Mouse (Mus musculus): ENCODE measurements at regions not wholly inside any gene's neighbourhood (a gene's known extent, or its start where the extent isn't known, plus 50 kb on each side); places are given as distances from the start of the nearest gene placed in this dataset.
A peak's percentile ranks its signal among the peaks of the same experiment; 100 is the strongest.

DNA sequence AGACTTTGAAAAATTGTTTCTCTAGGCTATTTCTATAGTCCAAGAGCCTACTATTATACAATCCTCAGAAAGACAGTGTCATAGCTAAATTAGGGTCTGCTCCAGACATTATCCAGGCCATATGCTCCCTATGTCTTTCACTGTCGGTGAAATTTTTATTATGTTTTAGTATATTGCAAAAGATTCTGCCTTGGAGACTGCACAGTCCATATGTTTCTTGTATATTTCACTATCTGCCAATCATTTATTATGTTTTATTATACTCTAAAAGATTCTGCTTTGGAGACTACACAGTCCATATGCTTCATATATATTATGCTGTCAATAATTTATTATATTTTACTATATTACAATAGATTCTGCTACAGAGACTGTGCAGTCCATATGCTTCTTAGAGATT lies 564.3 kb upstream of the 4931417E11Rik start:
- ATAC-seq, result no peak
- no peak for TF ChIP-seq CTCF (IDR thresholded peaks at IDR 0.05; ENCODE audit: low read depth)

DNA sequence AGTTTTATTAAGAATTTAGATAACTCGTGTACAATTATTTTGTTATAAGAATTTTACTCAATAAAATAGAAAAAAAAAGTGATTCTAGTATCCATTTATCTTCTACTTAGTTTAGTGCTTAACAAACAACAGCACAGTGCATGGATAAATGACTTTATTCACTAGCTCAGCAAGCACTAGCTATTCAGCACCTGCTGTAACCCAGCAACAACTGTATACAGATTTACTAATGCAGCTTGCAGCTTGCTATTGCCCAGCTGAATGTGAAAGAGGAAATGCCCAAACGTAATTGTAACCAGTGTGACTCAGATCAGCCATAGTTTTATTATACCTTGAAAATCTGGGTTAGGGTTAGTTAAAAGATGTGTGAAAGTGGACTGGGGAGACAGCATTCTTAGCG lies 547.6 kb upstream of the 4931417E11Rik start:
- Histone ChIP-seq H3K4me2 (ENCODE audit: low read depth, low read length) (no peak overlapping the region), H3K9ac (replicated peaks; ENCODE audit: low read length) (no peak overlapping the region), H3K4me3 (ENCODE audit: low read length) (no peak overlapping the region), H3K27me3 (ENCODE audit: insufficient read depth, low read length) (no peaks in the 10 kb centered on the region), H3K27ac (no peak overlapping the region), H3K36me3 (ENCODE audit: insufficient read depth, low read length) (no peaks in the 10 kb centered on the region), H3K4me1 (ENCODE audit: insufficient read depth, low read length) (no peaks in the 10 kb centered on the region), H3K9me3 (ENCODE audit: low read length) (no peaks in the 10 kb centered on the region)
- TF ChIP-seq CTCF (IDR thresholded peaks at IDR 0.05; ENCODE audit: low read depth), result no peak
- no peak for ATAC-seq
- WGBS, result 46% methylated on average over 3 of the region's 3 CpGs
- DNase-seq (ENCODE audit: low spot score), result peak; percentile 8

More for the DNA sequence above, 564.3 kb upstream of the 4931417E11Rik start:
- no peak overlapping the region for H3K4me2 ChIP-seq (ENCODE audit: low read depth, low read length)
- no peak for DNase-seq (ENCODE audit: low spot score)
- WGBS, result 77% methylated on average over 1 of the region's 1 CpGs
- no peak overlapping the region for H3K9ac ChIP-seq (replicated peaks; ENCODE audit: low read length)
- H3K27ac ChIP-seq, result no peak overlapping the region
- H3K27me3 ChIP-seq (ENCODE audit: insufficient read depth, low read length), result no peaks in the 10 kb centered on the region
- H3K36me3 ChIP-seq (ENCODE audit: insufficient read depth, low read length), result no peaks in the 10 kb centered on the region
- H3K4me1 ChIP-seq (ENCODE audit: insufficient read depth, low read length), result no peaks in the 10 kb centered on the region
- H3K9me3 ChIP-seq (ENCODE audit: low read length), result no peaks in the 10 kb centered on the region
- H3K4me3 ChIP-seq (ENCODE audit: low read length), result no peak overlapping the region

DNA sequence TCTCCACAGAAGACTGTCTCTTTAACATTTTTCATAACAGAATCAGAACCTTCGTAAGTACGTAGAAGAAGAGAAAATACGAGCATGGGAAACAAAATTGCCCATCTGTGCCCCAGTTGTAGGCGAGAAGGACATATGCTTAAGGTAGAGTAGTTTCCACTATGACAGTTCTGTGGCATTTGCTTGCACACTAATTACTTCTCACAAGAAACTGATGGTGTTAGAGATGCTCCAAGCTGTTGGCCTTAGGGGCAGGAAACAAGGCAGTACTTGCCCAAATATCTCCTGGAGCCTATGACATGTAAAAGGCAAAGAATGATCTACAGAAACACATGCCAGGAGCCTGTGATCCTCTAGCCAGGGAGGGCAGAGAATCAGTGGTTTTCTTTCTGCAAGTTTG lies 512.3 kb upstream of the 4931417E11Rik start:
- DNase-seq (ENCODE audit: low spot score) (no peak), ATAC-seq (no peak)

DNA sequence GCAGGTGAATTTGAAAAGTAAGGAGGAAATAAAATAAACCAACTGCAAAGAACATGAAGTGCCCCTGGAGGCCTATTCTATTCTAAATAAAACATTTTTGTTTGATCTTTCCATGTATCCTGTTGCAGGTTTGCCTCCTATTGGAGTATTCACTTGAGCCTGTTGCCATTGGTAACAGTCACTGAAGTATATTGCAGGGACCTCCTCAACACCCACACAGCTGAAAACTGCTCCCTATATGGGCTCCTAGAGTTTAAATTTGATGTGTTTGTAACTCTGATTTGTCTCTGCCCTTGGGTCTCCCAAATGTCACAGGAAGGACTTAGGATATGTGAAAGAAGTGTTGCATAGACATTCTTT lies 480.4 kb upstream of the 4931417E11Rik start:
- Histone ChIP-seq H3K9ac (replicated peaks; ENCODE audit: low read length) (no peak overlapping the region), H3K9me3 (ENCODE audit: low read length) (no peaks in the 10 kb centered on the region), H3K4me2 (ENCODE audit: low read depth, low read length) (no peak overlapping the region), H3K36me3 (ENCODE audit: insufficient read depth, low read length) (no peaks in the 10 kb centered on the region), H3K27me3 (ENCODE audit: insufficient read depth, low read length) (no peaks in the 10 kb centered on the region), H3K4me3 (ENCODE audit: low read length) (no peak overlapping the region), H3K27ac (no peak overlapping the region), H3K4me1 (ENCODE audit: insufficient read depth, low read length) (no peaks in the 10 kb centered on the region)
- ATAC-seq (no peak), DNase-seq (ENCODE audit: low spot score) (peak; percentile 7)
- no peak for TF ChIP-seq CTCF (IDR thresholded peaks at IDR 0.05; ENCODE audit: low read depth)

More for the DNA sequence above, 512.3 kb upstream of the 4931417E11Rik start:
- Histone ChIP-seq H3K27ac (no peak overlapping the region), H3K4me3 (ENCODE audit: low read length) (no peak overlapping the region), H3K36me3 (ENCODE audit: insufficient read depth, low read length) (no peaks in the 10 kb centered on the region), H3K4me2 (ENCODE audit: low read depth, low read length) (no peak overlapping the region), H3K27me3 (ENCODE audit: insufficient read depth, low read length) (no peaks in the 10 kb centered on the region), H3K4me1 (ENCODE audit: insufficient read depth, low read length) (no peaks in the 10 kb centered on the region), H3K9ac (replicated peaks; ENCODE audit: low read length) (no peak overlapping the region), H3K9me3 (ENCODE audit: low read length) (no peaks in the 10 kb centered on the region)
- no peak for TF ChIP-seq CTCF (IDR thresholded peaks at IDR 0.05; ENCODE audit: low read depth)
- WGBS, result 79% methylated on average over 4 of the region's 4 CpGs

DNA sequence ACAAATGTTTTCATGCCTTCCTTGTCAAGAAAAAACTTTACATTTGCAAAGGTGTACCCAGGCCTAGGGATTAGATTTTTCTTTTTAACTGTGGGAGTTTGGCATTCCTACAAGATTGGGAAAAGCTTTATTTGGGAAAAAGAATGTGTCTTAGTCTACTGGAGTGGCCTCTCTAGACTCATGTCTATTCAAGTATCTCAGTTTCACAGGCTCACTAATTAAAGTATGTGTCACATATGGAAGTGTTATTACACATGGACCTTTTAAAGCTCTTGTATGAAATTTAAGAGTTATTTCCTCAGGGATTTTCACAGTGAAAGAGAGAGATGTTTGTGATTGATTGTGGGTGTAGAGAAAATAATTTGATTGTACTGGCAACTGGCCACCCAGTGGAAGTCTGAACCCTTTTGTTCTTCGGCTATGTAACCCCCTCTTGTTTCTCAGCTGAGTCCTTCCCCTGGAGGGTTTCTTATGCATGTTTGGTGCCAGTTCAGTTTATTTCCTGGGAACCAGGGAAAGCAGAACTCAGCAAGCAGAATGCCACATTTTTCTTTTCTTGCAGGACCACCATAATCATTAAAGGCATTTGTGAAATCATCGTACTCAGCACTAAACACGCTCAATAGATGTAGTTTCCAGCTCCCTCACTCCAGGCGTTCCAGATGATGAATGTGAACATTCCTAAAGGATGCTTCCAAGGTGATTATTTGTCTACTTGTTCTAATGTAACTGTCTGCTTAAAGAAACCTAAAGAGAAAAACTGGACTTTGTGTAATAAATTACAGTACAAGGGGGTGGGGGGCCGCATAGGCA lies 479.9 kb upstream of the 4931417E11Rik start:
- no peak for ATAC-seq
- no peak for TF ChIP-seq CTCF (IDR thresholded peaks at IDR 0.05; ENCODE audit: low read depth)
- DNase-seq (ENCODE audit: low spot score), result peak; percentile 19

DNA sequence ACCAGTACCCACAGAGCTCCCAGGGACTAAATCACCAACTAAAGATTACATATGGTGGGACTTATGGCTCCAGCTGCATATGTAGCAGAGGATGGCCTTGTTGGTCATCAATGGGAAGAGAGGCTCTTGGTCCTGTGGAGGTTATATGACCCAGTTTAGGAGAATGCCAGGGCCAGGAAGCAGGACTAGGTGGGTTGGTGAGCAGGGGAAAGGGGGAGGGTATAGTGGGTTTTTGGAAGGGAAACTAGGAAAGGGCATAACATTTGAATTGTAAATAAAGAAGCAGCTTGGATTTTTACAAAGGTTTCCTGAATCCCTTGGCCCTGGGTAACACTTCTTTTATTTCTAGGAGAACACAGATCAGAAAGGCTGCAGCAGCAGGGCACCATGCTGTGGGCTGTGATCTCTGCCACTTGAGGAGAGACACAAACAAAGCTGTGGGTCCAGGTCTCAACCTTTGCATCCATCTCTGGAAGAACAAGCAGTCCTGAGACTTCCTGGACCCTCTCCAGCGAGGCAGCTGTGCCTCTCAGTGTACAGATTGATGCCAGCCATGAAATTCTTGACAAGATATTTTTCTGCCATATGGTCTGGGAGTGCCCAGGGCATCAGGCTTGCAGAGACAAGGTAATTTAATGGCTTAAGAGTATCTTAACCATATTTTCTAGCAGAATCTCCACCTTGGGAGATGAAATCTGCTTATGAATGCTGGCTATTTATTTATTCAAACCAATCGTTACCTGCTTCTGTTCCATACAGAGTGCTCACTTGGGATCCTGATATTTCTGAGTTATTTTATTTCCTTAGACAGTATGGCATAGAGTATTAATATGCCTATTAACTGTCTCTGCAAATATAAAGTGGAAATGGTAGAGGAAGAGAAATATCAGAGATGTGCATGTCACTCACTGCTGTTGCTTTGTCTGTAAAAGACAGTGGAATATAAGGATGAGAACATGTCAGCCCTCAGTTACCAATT lies 444.2 kb upstream of the 4931417E11Rik start:
- Histone ChIP-seq H3K4me1 (ENCODE audit: insufficient read depth, low read length) (no peaks in the 10 kb centered on the region), H3K27me3 (ENCODE audit: insufficient read depth, low read length) (no peaks in the 10 kb centered on the region), H3K9me3 (ENCODE audit: low read length) (no peaks in the 10 kb centered on the region), H3K4me3 (ENCODE audit: low read length) (no peak overlapping the region), H3K9ac (replicated peaks; ENCODE audit: low read length) (no peak overlapping the region), H3K27ac (no peak overlapping the region), H3K36me3 (ENCODE audit: insufficient read depth, low read length) (no peaks in the 10 kb centered on the region), H3K4me2 (ENCODE audit: low read depth, low read length) (no peak overlapping the region)
- TF ChIP-seq CTCF (IDR thresholded peaks at IDR 0.05; ENCODE audit: low read depth), result no peak
- DNase-seq (ENCODE audit: low spot score) (peak; percentile 80), ATAC-seq (peak; percentile 88)
- WGBS, result 29% methylated on average over 2 of the region's 2 CpGs

More for the DNA sequence above, 479.9 kb upstream of the 4931417E11Rik start:
- Histone ChIP-seq H3K36me3 (ENCODE audit: insufficient read depth, low read length) (no peaks in the 10 kb centered on the region), H3K4me1 (ENCODE audit: insufficient read depth, low read length) (no peaks in the 10 kb centered on the region), H3K9ac (replicated peaks; ENCODE audit: low read length) (no peak overlapping the region), H3K4me2 (ENCODE audit: low read depth, low read length) (no peak overlapping the region), H3K27ac (no peak overlapping the region), H3K4me3 (ENCODE audit: low read length) (no peak overlapping the region), H3K9me3 (ENCODE audit: low read length) (no peaks in the 10 kb centered on the region), H3K27me3 (ENCODE audit: insufficient read depth, low read length) (no peaks in the 10 kb centered on the region)
- WGBS, result 43% methylated on average over 5 of the region's 5 CpGs
